Mouse (Mus musculus) forebrain, embryonic 15.5 days (tissue): Measurements from ENCODE around the gene Prox2. TPM values are rescaled to one million over a fixed set of nuclear protein-coding genes. Genes with fewer than 3 reads are reported as not detected.

Experiments used
- ATAC-seq: fragments of 200-750 bp; cut with Nextera tagmentation; replicated peaks from 2 replicates; pipeline ENCODE4 v1.8.0; 2017; ENCODE audit warnings: mild to moderate bottlenecking, moderate TSS enrichment, moderate library complexity
- H3K27ac ChIP-seq: fragments of 300-500 bp; sonication (generic); replicated peaks from 2 replicates; pipeline ENCODE4 v1.5.1; 2015; ENCODE audit warnings: mild to moderate bottlenecking, inconsistent platforms
- H3K27me3 ChIP-seq: fragments of 300-500 bp; sonication (generic); 2 replicates; pipeline ENCODE4 v1.6.1; 2015; ENCODE audit warnings: inconsistent platforms
- H3K36me3 ChIP-seq: fragments of 300-500 bp; sonication (generic); 2 replicates; pipeline ENCODE4 v1.6.1; 2015; ENCODE audit warnings: mild to moderate bottlenecking, inconsistent platforms
- H3K4me1 ChIP-seq: fragments of 300-500 bp; sonication (generic); 2 replicates; pipeline ENCODE4 v1.6.1; 2015; ENCODE audit warnings: inconsistent platforms
- H3K4me2 ChIP-seq: fragments of 300-500 bp; sonication (generic); replicated peaks from 2 replicates; pipeline ENCODE4 v1.6.1; 2015; ENCODE audit warnings: mild to moderate bottlenecking, inconsistent platforms
- H3K4me3 ChIP-seq: fragments of 300-500 bp; sonication (generic); 2 replicates; pipeline ENCODE4 v1.5.1; 2015; ENCODE audit warnings: mild to moderate bottlenecking, inconsistent platforms
- H3K9ac ChIP-seq: fragments of 300-500 bp; sonication (generic); replicated peaks from 2 replicates; pipeline ENCODE4 v1.6.1; 2015; ENCODE audit warnings: mild to moderate bottlenecking, inconsistent platforms
- H3K9me3 ChIP-seq: fragments of 300-500 bp; sonication (generic); 2 replicates; pipeline ENCODE4 v1.6.1; 2016; ENCODE audit warnings: inconsistent platforms
- WGBS: fragments of 180-500 bp; shearing (Covaris S2); methylation state at CpG from one replicate; pipeline ENCODE4 v1.1.7; 2015; ENCODE audit warnings: mixed read lengths; 5-methylcytosine and 5-hydroxymethylcytosine counted together
- polyA plus RNA-seq: library from polyadenylated mRNA; unstranded; fragments of >200 nt; fragmentation: Nextera tagmentation; extraction: Ambion mirVana; gene quantifications from 2 replicates; pipeline ENCODE4 v1.2.1, GENCODE M21; 2015

Gene Prox2
- 1.7 and 1.8 TPM in 2 replicates for polyA plus RNA-seq

DNA sequence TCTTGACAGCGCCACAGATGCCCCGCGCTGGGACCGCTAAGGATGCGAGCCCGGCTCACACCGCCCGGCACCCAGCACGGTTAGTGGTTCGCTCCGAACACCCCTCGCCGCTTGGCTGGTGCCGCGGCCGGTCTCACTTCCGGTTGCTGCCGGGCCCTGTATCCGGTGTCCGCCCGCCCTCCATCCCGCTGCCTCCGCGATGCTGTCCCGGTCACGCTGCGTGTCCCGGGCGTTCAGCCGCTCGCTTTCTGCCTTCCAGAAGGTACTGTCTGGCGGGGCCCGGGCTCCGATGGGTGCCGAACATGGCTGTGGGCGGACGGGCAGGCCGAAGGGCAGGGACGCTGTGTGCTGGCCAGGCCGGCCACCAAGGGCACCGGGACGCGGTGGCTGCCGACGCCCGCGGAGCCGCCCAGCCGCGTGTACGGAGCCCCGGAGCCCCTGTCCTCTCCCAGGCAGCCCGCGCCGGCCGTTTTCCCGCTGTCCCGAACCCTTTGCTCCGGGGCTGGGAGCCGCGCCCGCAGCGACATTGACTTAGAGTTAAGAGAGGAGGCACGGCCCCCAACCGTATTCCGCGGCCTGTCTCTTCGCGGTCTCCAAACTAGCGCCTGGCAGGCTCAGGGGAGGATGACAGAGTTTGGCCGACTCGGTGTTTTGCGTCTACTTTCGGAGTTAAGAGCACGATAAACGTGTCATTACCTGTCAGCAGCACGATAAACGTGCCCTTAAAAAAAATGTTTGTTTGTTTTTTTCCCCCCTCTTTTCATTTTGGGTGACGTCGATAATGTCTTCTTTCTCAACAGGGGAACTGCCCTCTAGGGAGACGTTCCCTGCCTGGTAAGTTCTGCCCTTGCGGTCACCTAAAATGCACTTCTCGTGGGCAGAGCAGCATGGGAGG lies at the start of gene Prox2, which contains the start of gene Dlst:
Gene Prox2 (minus strand): TSS at position 62 of the 895 bp plus-strand sequence.
Gene Dlst (plus strand): TSS at position 136 of the 895 bp plus-strand sequence.
- WGBS, result under 1% methylated on average over 83 of the region's 83 CpGs
- H3K4me2 ChIP-seq, result peak within 1 kb of the TSS; percentile 72
- peaks cover 26% of the 10 kb centered on the region for H3K4me1 ChIP-seq
- H3K27ac ChIP-seq, result peak within 1 kb of the TSS; percentile 84
- H3K9me3 ChIP-seq, result no peaks in the 10 kb centered on the region
- H3K27me3 ChIP-seq, result no peaks in the 10 kb centered on the region
- peaks cover 9% of the 10 kb centered on the region; the same call in 1 of the 2 replicates for H3K36me3 ChIP-seq
- peak within 1 kb of the TSS; percentile 89 for H3K4me3 ChIP-seq
- H3K9ac ChIP-seq, result peak within 1 kb of the TSS; percentile 95
- peak; percentile 97 for ATAC-seq

DNA sequence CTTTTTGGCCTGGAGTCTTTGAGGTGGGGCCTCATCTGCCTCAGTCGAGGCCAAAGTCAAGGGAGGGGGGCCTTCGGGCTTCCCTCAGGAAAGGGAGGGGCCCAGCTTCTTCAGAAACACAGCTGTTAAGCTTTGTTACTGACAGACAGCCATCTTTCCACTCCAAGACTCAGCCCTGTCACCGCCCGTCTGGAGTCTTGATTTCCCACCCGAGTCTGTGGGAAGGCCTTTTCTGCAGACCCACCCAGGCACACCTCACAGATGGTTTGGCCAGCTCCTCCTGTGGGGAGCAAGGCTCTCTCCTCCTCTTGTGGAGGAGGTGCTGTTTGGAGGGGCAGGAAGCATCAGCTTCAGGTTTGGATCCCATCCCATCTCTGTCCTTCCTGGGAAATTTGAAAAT lies 49.0 kb upstream of the Prox2 start:
- no peaks in the 10 kb centered on the region for H3K4me1 ChIP-seq
- no peak overlapping the region for H3K4me3 ChIP-seq
- no peaks in the 10 kb centered on the region for H3K36me3 ChIP-seq
- H3K27ac ChIP-seq, result no peak overlapping the region
- H3K4me2 ChIP-seq, result no peak overlapping the region
- H3K27me3 ChIP-seq, result no peaks in the 10 kb centered on the region
- no peak overlapping the region for H3K9ac ChIP-seq
- ATAC-seq, result no peak
- no peaks in the 10 kb centered on the region for H3K9me3 ChIP-seq
- 77% methylated on average over 5 of the region's 5 CpGs for WGBS

DNA sequence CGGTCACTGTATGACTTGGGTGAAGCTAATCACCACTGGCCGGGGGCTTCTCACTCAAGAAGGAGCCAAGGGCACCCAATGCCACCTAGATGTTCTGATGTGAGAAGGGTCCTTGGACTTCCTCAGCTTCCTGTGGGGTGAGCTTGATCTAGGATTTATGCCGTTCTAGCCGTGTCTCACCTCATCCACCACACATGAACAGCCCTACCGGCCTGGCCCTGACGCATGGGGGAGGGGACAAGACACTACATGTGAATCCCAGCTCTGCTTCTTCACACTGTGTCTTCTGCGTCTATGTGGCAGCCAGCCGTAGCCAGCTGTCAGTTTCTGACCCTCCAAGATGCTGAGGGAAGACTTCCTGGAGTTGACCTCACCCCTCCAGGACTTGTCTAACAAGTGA lies 48.2 kb upstream of the Prox2 start:
- no peak for ATAC-seq
- Histone ChIP-seq H3K27me3 (no peaks in the 10 kb centered on the region), H3K9ac (no peak overlapping the region), H3K27ac (no peak overlapping the region), H3K36me3 (no peaks in the 10 kb centered on the region), H3K9me3 (no peaks in the 10 kb centered on the region), H3K4me1 (no peaks in the 10 kb centered on the region), H3K4me2 (no peak overlapping the region), H3K4me3 (no peak overlapping the region)
- WGBS, result 93% methylated on average over 8 of the region's 8 CpGs

DNA sequence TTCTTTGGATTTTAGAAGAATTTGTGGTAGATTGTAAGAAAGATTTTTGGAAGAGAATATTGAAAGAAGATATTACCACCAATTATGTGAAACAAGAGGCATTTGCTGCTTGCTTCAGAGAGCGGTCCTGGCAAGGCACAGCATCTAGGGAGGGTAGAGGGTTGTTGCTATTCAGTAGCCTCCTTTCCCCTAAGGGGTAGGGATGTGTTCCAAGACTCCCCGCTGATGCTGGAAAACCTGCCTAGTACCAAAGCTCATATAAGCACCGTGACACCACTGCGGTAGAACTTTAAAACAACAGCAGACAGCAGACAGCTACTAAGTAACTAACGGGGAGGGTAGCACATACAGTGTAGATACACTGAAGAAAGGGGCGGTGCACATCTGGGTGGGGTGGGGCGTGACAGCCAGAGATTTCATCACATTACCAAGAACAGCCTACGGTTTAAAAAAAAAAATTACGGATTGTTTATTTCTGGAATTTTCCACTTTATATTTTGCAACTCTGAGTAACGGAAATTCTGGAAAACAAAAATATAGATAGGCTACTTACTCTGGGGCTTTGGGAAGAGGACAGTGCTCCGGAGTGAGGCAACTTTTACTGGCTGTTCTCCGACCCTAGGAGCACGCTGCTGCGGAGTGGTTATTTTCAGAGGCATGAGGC lies 47.4 kb upstream of the Prox2 start:
- no peaks in the 10 kb centered on the region for H3K4me1 ChIP-seq
- no peak for ATAC-seq
- H3K36me3 ChIP-seq, result no peaks in the 10 kb centered on the region
- H3K9me3 ChIP-seq, result no peaks in the 10 kb centered on the region
- no peak overlapping the region for H3K9ac ChIP-seq
- H3K4me3 ChIP-seq, result no peak overlapping the region
- H3K4me2 ChIP-seq, result no peak overlapping the region
- H3K27ac ChIP-seq, result no peak overlapping the region
- 85% methylated on average over 14 of the region's 14 CpGs for WGBS
- H3K27me3 ChIP-seq, result no peaks in the 10 kb centered on the region

DNA sequence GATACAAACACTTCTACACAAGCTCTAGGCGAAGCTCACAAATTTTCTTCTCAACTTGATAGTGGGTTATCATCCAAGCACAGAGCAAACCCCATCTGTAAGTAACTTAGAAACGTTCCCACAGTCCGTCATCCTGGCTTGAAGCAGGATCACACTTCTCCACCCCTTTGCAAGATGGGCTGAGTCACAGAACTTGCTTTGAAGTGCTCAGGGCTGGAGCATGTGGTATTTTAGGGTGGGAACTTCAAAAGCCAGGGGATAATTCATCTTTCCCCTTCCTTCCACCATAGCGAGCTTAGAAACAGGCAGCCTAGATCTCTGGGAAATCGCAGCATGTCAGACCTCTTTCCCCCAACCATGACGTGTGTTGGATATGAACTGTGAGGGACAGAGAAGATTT lies 45.8 kb upstream of the Prox2 start:
- no peaks in the 10 kb centered on the region; the same call in 1 of the 2 replicates for H3K27me3 ChIP-seq
- WGBS, result 78% methylated on average over 6 of the region's 6 CpGs
- ATAC-seq, result no peak
- H3K4me2 ChIP-seq, result no peak overlapping the region
- no peaks in the 10 kb centered on the region for H3K9me3 ChIP-seq
- no peak overlapping the region for H3K9ac ChIP-seq
- no peak overlapping the region for H3K4me3 ChIP-seq
- peaks cover 3% of the 10 kb centered on the region; the same call in 1 of the 2 replicates for H3K4me1 ChIP-seq
- H3K27ac ChIP-seq, result no peak overlapping the region
- no peaks in the 10 kb centered on the region for H3K36me3 ChIP-seq

DNA sequence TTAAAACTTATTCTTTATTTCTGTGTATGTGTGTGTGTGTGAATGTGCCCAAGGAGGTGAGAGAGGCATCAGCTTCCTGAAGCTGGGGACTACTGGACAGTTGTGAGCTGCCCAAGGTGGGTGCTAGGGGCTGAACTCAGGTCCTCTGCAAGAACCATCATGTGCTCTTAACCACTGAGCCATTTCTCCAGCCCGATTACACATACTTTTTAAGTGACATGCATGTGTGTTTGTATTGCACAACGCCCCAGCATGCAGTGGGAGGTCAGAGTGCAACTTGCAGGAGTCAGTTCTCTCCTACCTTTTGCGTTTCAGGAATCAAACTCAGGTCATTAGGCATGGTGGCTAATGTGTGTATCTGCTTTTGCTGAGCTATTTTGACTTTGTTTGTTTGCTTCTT lies 42.5 kb upstream of the Prox2 start:
- no peaks in the 10 kb centered on the region; the same call in 1 of the 2 replicates for H3K27me3 ChIP-seq
- WGBS, result 87% methylated on average over 3 of the region's 3 CpGs
- peaks cover 22% of the 10 kb centered on the region for H3K4me1 ChIP-seq
- no peak overlapping the region for H3K9ac ChIP-seq
- H3K36me3 ChIP-seq, result no peaks in the 10 kb centered on the region
- no peak for ATAC-seq
- no peak overlapping the region for H3K4me3 ChIP-seq
- H3K4me2 ChIP-seq, result no peak overlapping the region
- H3K9me3 ChIP-seq, result no peaks in the 10 kb centered on the region
- H3K27ac ChIP-seq, result no peak overlapping the region

DNA sequence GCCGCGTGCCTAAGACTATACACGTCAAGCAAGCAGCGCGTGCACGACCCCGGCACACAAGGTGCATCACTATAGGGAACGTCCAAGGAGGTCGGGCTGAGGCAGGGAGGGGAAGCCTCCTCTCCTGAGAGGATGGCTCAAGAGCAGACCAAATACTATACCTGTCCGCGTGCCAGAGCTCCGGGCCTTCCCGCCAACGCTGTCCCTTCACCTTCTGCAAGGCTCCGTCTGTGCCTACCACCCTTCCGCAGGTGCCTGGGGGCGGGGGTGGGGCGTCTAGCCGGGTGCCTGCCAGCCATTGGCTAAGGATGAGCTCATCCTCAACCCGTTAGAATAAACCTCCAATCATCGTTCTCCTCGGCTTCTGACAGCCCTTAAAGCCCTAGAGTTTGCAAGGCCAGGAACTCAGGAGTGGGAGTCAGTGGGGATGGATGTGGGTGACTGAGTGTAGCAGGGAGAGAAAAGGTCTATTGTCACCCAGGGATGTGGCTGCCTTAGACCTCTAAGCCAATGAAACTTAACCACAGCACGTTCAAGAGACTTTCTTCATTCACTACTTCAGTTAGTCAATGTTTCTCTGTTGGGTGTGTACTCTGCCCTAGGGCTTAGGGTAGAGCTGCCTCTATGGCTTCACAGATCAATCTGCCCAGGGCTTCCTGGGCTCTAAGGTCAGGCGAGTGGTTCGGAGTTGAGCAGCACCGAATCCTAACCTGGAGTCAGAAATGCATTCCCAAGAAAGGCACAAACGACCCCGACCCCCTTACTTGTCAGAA lies 40.6 kb upstream of the Prox2 start, which contains the start of gene Rps6kl1:
Gene Rps6kl1 (minus strand): TSS at position 263 of the 773 bp plus-strand sequence.
- peak; percentile 98 for ATAC-seq
- H3K9ac ChIP-seq, result peak within 1 kb of the TSS; percentile 75
- 15% methylated on average over 28 of the region's 28 CpGs for WGBS
- peak within 1 kb of the TSS; percentile 31; the same call in 1 of the 2 replicates for H3K27ac ChIP-seq
- H3K4me3 ChIP-seq, result peak within 1 kb of the TSS; percentile 62
- H3K9me3 ChIP-seq, result no peaks in the 10 kb centered on the region
- no peaks in the 10 kb centered on the region; the same call in 1 of the 2 replicates for H3K27me3 ChIP-seq
- H3K36me3 ChIP-seq, result no peaks in the 10 kb centered on the region
- H3K4me2 ChIP-seq, result peak within 1 kb of the TSS; percentile 69
- H3K4me1 ChIP-seq, result peaks cover 22% of the 10 kb centered on the region

DNA sequence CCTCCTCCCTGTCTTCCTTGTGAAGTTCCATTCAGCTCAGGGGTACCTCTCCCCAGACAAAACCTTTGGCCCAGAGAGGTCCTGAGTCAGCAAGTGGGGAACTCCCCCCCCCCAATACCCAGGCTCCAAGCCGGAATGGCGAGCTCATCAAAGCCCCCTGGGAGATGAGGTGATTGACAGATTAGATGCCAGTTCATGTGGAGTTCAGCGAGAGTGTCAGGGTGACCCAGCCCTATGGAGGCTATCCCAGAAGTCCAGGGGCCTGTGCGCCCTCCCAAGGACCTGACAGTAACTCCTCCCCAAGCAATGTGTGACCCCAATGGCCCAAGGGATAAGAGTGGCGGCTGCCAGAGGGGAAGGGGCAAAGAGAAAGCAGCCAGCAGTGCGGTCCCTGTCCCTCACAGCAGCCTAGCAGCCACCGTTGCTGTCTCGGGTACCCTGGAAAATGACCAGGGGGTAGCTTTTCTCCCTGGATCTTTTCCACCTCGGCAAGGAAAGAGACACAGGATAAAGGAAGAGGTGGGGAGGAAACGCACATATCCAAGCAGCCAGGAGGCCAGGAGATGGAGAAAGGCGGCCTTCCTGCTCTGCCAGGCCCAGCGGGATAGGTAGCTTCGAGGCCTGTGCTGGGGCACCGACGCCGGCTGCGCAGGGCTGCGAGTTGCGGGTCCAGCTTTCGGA lies 39.9 kb upstream of the Prox2 start:
- no peaks in the 10 kb centered on the region for H3K36me3 ChIP-seq
- peak overlapping the region; percentile 31; the same call in 1 of the 2 replicates for H3K27ac ChIP-seq
- peak overlapping the region; percentile 62 for H3K4me3 ChIP-seq
- peak overlapping the region; percentile 75 for H3K9ac ChIP-seq
- H3K9me3 ChIP-seq, result no peaks in the 10 kb centered on the region
- H3K27me3 ChIP-seq, result no peaks in the 10 kb centered on the region; the same call in 1 of the 2 replicates
- 7% methylated on average over 20 of the region's 20 CpGs for WGBS
- H3K4me1 ChIP-seq, result peaks cover 25% of the 10 kb centered on the region
- peak overlapping the region; percentile 69 for H3K4me2 ChIP-seq
- ATAC-seq, result 0 out of 2 replicates have a peak, but pooled peaks have one; percentile 8

DNA sequence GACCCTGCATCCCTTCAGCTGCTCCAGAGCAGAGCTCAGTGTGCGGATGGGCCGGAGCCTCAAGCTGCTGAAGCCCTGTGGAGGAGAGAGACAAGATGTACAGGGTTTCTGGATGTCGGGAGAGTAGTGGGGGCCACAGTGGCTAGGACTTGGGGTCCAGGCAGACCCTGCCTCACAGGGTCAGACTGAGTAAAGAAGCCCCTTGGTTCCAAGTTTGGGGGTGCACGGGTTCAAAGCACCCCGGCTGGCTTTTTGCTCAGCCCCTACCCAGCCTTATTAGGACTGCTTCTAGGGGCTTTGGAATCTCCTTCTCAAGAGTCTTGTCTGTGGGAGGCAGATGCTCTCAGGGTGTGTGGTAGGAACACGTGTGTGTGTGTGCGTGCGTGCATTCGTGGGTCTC lies 36.3 kb upstream of the Prox2 start:
- WGBS, result 79% methylated on average over 9 of the region's 9 CpGs
- Histone ChIP-seq H3K36me3 (no peaks in the 10 kb centered on the region), H3K4me1 (peaks cover 25% of the 10 kb centered on the region), H3K27ac (no peak overlapping the region), H3K4me2 (no peak overlapping the region), H3K9ac (no peak overlapping the region), H3K27me3 (no peaks in the 10 kb centered on the region; the same call in 1 of the 2 replicates), H3K9me3 (no peaks in the 10 kb centered on the region), H3K4me3 (no peak overlapping the region)
- no peak for ATAC-seq

DNA sequence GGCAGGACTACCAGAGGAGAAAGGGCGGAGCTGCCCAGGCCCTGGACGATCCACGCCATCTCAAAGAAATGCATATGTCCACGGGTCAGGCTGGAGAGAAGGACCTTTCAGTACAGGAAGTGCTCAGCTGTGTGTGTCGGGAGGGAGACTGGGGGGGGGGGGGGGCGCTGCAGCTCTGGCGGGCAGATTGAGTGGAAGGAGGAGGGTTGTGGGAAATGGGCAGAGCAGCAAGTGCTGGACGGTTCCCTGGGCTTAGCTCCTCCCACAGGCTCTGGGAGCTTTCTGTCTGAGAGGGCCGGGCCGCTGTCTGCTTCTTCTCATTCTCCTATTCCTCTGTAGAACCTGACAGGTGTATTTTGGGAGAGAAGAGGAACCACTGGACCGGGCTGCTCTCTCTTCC lies 35.8 kb upstream of the Prox2 start:
- Histone ChIP-seq H3K9me3 (no peaks in the 10 kb centered on the region), H3K9ac (no peak overlapping the region), H3K27ac (no peak overlapping the region), H3K4me1 (peaks cover 22% of the 10 kb centered on the region), H3K4me2 (no peak overlapping the region), H3K27me3 (no peaks in the 10 kb centered on the region; the same call in 1 of the 2 replicates), H3K36me3 (no peaks in the 10 kb centered on the region), H3K4me3 (no peak overlapping the region)
- no peak for ATAC-seq
- 36% methylated on average over 9 of the region's 11 CpGs for WGBS

DNA sequence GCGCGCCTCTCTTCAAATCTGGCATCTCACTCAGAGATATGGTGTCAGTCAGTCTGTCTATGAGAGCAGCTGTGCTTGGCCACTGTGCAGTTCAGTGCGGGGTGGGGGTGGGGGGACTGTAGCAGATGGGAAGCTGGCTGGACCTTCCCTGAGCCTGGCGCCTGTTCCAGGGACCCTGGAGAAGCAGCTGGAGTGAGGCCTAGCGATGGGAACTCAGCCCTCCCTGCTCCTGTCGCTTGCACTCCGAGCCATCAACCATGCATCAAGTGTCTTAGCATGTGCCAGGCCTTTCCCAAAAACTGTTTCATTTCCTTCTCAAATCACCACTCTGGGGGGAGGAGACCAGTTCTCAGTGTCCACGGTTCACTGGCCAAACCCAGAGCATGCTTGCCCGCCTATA lies 35.1 kb upstream of the Prox2 start:
- peaks cover 15% of the 10 kb centered on the region for H3K4me1 ChIP-seq
- H3K36me3 ChIP-seq, result no peaks in the 10 kb centered on the region
- WGBS, result 67% methylated on average over 9 of the region's 9 CpGs
- H3K9me3 ChIP-seq, result no peaks in the 10 kb centered on the region
- H3K27me3 ChIP-seq, result no peaks in the 10 kb centered on the region
- H3K27ac ChIP-seq, result no peak overlapping the region
- no peak for ATAC-seq
- H3K4me2 ChIP-seq, result no peak overlapping the region
- no peak overlapping the region for H3K9ac ChIP-seq
- H3K4me3 ChIP-seq, result no peak overlapping the region
